Mouse (Mus musculus) neural tube, embryonic 11.5 days (tissue): ENCODE measurements around the gene Ptafr. TPM values are rescaled to one million over a fixed set of nuclear protein-coding genes. Genes with fewer than 3 reads are reported as not detected.

Experiments used
- ATAC-seq: fragments of 200-750 bp; cut with Nextera tagmentation; 2 replicates; pipeline ENCODE4 v1.8.0; 2017; ENCODE audit warnings: moderate number of reproducible peaks, mild to moderate bottlenecking, moderate TSS enrichment, moderate library complexity; ENCODE audit not compliant: insufficient read depth, low FRiP score, low TSS enrichment
- DNase-seq: peaks from one replicate; pipeline ENCODE4 v3.0.0-alpha.2; 2015; ENCODE audit warnings: low spot score
- H3K27ac ChIP-seq: fragments of 300-500 bp; sonication (generic); 2 replicates; pipeline ENCODE4 v1.5.1; 2014; ENCODE audit warnings: low read depth, mild to moderate bottlenecking, low read length
- H3K27me3 ChIP-seq: fragments of 300-500 bp; sonication (generic); 2 replicates; pipeline ENCODE4 v1.6.1; 2014; ENCODE audit warnings: mild to moderate bottlenecking, low read length, mixed read lengths; ENCODE audit not compliant: control insufficient read depth, insufficient read depth
- H3K36me3 ChIP-seq: fragments of 300-500 bp; sonication (generic); 2 replicates; pipeline ENCODE4 v1.6.1; 2014; ENCODE audit warnings: mild to moderate bottlenecking, low read length, moderate library complexity, mixed read lengths; ENCODE audit not compliant: control insufficient read depth, insufficient read depth
- H3K4me1 ChIP-seq: fragments of 300-500 bp; sonication (generic); 2 replicates; pipeline ENCODE4 v1.6.1; 2014; ENCODE audit warnings: low read length, mixed read lengths; ENCODE audit not compliant: control insufficient read depth, insufficient read depth
- H3K4me2 ChIP-seq: fragments of 300-500 bp; sonication (generic); 2 replicates; pipeline ENCODE4 v1.6.1; 2014; ENCODE audit warnings: low read depth, mild to moderate bottlenecking, moderate library complexity
- H3K4me3 ChIP-seq: fragments of 300-500 bp; sonication (generic); 2 replicates; pipeline ENCODE4 v1.5.1; 2014; ENCODE audit warnings: low read depth, low read length
- H3K9ac ChIP-seq: fragments of 300-500 bp; sonication (generic); 2 replicates; pipeline ENCODE4 v1.6.1; 2014; ENCODE audit warnings: mild to moderate bottlenecking, low read length
- H3K9me3 ChIP-seq: fragments of 300-500 bp; sonication (generic); 2 replicates; pipeline ENCODE4 v1.6.1; 2016; ENCODE audit warnings: low read length; ENCODE audit not compliant: control insufficient read depth
- WGBS: fragments of 180-500 bp; shearing (Covaris S2); extraction: QIAGEN DNeasy Blood & Tissue Kit; methylation state at CpG from one replicate; pipeline ENCODE4 v1.1.7; 2014; 5-methylcytosine and 5-hydroxymethylcytosine counted together
- polyA plus RNA-seq: library from polyadenylated mRNA; unstranded; fragments of >200 nt; fragmentation: Nextera tagmentation; extraction: Ambion mirVana; gene quantifications from 2 replicates; pipeline ENCODE4 v1.2.1, GENCODE M21; 2014

Ptafr gene
- polyA plus RNA-seq, 1 experiment from 2014 or later, result 0.21 TPM

GRCm38 (mm10) chr4:132611320-132611719, 47.5 kb downstream of the Ptafr start:
- no peak overlapping the region for H3K4me2 ChIP-seq
- H3K9ac ChIP-seq, result no peak overlapping the region
- DNase-seq, result no peak
- H3K27ac ChIP-seq, result no peak overlapping the region
- WGBS, result 90% methylated on average over 8 of the region's 8 CpGs
- H3K4me3 ChIP-seq, result no peak overlapping the region
- no peak for ATAC-seq
- no peaks in the 10 kb centered on the region for H3K9me3 ChIP-seq
- no peaks in the 10 kb centered on the region for H3K27me3 ChIP-seq
- no peaks in the 10 kb centered on the region for H3K4me1 ChIP-seq
- no peaks in the 10 kb centered on the region for H3K36me3 ChIP-seq

GRCm38 (mm10) chr4:132617873-132618272, 54.0 kb downstream of the Ptafr start:
- WGBS, result 90% methylated on average over 6 of the region's 6 CpGs
- H3K36me3 ChIP-seq, result no peaks in the 10 kb centered on the region

GRCm38 (mm10) chr4:132618850-132619375, 55.0 kb downstream of the Ptafr start:
- WGBS, result 89% methylated on average over 10 of the region's 10 CpGs
- H3K9me3 ChIP-seq, result no peaks in the 10 kb centered on the region
- no peaks in the 10 kb centered on the region for H3K4me1 ChIP-seq

More at GRCm38 (mm10) chr4:132617873-132618272, 54.0 kb downstream of the Ptafr start:
- Histone ChIP-seq H3K4me2 (no peak overlapping the region), H3K9me3 (no peaks in the 10 kb centered on the region), H3K27ac (no peak overlapping the region), H3K4me1 (no peaks in the 10 kb centered on the region), H3K9ac (no peak overlapping the region), H3K4me3 (no peak overlapping the region), H3K27me3 (no peaks in the 10 kb centered on the region)
- no peak for ATAC-seq
- no peak for DNase-seq

GRCm38 (mm10) chr4:132620134-132620533, 56.3 kb downstream of the Ptafr start:
- 86% methylated on average over 4 of the region's 4 CpGs for WGBS
- Histone ChIP-seq H3K4me1 (no peaks in the 10 kb centered on the region), H3K9me3 (no peaks in the 10 kb centered on the region), H3K27ac (no peak overlapping the region), H3K4me2 (no peak overlapping the region), H3K4me3 (no peak overlapping the region), H3K9ac (no peak overlapping the region), H3K36me3 (no peaks in the 10 kb centered on the region), H3K27me3 (no peaks in the 10 kb centered on the region)
- DNase-seq, result no peak
- ATAC-seq, result no peak

More at GRCm38 (mm10) chr4:132618850-132619375, 55.0 kb downstream of the Ptafr start:
- ATAC-seq (no peak), DNase-seq (no peak)
- Histone ChIP-seq H3K36me3 (no peaks in the 10 kb centered on the region), H3K4me2 (no peak overlapping the region), H3K27ac (no peak overlapping the region), H3K27me3 (no peaks in the 10 kb centered on the region), H3K9ac (no peak overlapping the region), H3K4me3 (no peak overlapping the region)

- WGBS, result 73% methylated on average over 7 of the region's 7 CpGs
Measured at GRCm38 (mm10) chr4:132621287-132622068, 57.6 kb downstream of the Ptafr start.

GRCm38 (mm10) chr4:132624034-132624657, 60.3 kb downstream of the Ptafr start:
- Histone ChIP-seq H3K9me3 (no peaks in the 10 kb centered on the region), H3K36me3 (no peaks in the 10 kb centered on the region), H3K4me1 (no peaks in the 10 kb centered on the region), H3K4me2 (no peak overlapping the region), H3K4me3 (no peak overlapping the region), H3K9ac (no peak overlapping the region), H3K27ac (no peak overlapping the region), H3K27me3 (no peaks in the 10 kb centered on the region)
- WGBS, result 88% methylated on average over 5 of the region's 5 CpGs
- DNase-seq (peak; percentile 21), ATAC-seq (no peak)

More at GRCm38 (mm10) chr4:132621287-132622068, 57.6 kb downstream of the Ptafr start:
- DNase-seq, result no peak
- no peak overlapping the region for H3K27ac ChIP-seq
- H3K9me3 ChIP-seq, result no peaks in the 10 kb centered on the region
- H3K4me3 ChIP-seq, result no peak overlapping the region
- H3K4me1 ChIP-seq, result no peaks in the 10 kb centered on the region
- H3K4me2 ChIP-seq, result no peak overlapping the region
- H3K36me3 ChIP-seq, result no peaks in the 10 kb centered on the region
- no peaks in the 10 kb centered on the region for H3K27me3 ChIP-seq
- ATAC-seq, result no peak
- H3K9ac ChIP-seq, result no peak overlapping the region

GRCm38 (mm10) chr4:132628830-132629229, 65.0 kb downstream of the Ptafr start:
- H3K9ac ChIP-seq, result no peak overlapping the region
- 23% methylated on average over 2 of the region's 2 CpGs for WGBS
- no peak overlapping the region for H3K4me3 ChIP-seq
- H3K4me1 ChIP-seq, result no peaks in the 10 kb centered on the region
- ATAC-seq (no peak), DNase-seq (peak; percentile 42)
- H3K4me2 ChIP-seq, result no peak overlapping the region
- no peaks in the 10 kb centered on the region for H3K27me3 ChIP-seq
- H3K9me3 ChIP-seq, result no peaks in the 10 kb centered on the region
- no peak overlapping the region for H3K27ac ChIP-seq
- H3K36me3 ChIP-seq, result no peaks in the 10 kb centered on the region
